Mouse (Mus musculus) stomach, embryonic 14.5 days (tissue): Measurements from ENCODE around the gene Cntnap1. TPM values are rescaled to one million over a fixed set of nuclear protein-coding genes. Genes with fewer than 3 reads are reported as not detected.

Experiments used
- ATAC-seq: fragments of 200-750 bp; cut with Nextera tagmentation; 2 replicates; pipeline ENCODE4 v1.8.0; 2017; ENCODE audit warnings: low read depth, moderate TSS enrichment; ENCODE audit not compliant: insufficient number of reproducible peaks, insufficient read depth, low FRiP score
- H3K27ac ChIP-seq: fragments of 300-500 bp; sonication (generic); 2 replicates; pipeline ENCODE4 v1.5.1; 2014; ENCODE audit warnings: mild to moderate bottlenecking, low read length, moderate library complexity, mixed read lengths
- H3K27me3 ChIP-seq: fragments of 300-500 bp; sonication (generic); 2 replicates; pipeline ENCODE4 v1.6.1; 2014; ENCODE audit warnings: low read length, control low read depth, mixed read lengths; ENCODE audit not compliant: control insufficient read depth, insufficient read depth
- H3K36me3 ChIP-seq: fragments of 300-500 bp; sonication (generic); 2 replicates; pipeline ENCODE4 v1.6.1; 2014; ENCODE audit warnings: mild to moderate bottlenecking, control low read depth, low read length, moderate library complexity, mixed read lengths; ENCODE audit not compliant: control insufficient read depth, insufficient read depth
- H3K4me1 ChIP-seq: fragments of 300-500 bp; sonication (generic); 2 replicates; pipeline ENCODE4 v1.6.1; 2014; ENCODE audit warnings: low read length, control low read depth, mixed read lengths; ENCODE audit not compliant: control insufficient read depth, insufficient read depth
- H3K4me2 ChIP-seq: fragments of 300-500 bp; sonication (generic); replicated peaks from 2 replicates; pipeline ENCODE4 v1.6.1; 2014; ENCODE audit warnings: low read depth, low read length, control low read depth
- H3K4me3 ChIP-seq: fragments of 300-500 bp; sonication (generic); 2 replicates; pipeline ENCODE4 v1.5.1; 2014; ENCODE audit warnings: low read depth, low read length, control low read depth
- H3K9ac ChIP-seq: fragments of 300-500 bp; sonication (generic); replicated peaks from 2 replicates; pipeline ENCODE4 v1.6.1; 2014; ENCODE audit warnings: low read depth, mild to moderate bottlenecking, control low read depth, low read length, moderate library complexity, mixed read lengths
- H3K9me3 ChIP-seq: fragments of 300-500 bp; sonication (generic); 2 replicates; pipeline ENCODE4 v1.6.1; 2016; ENCODE audit warnings: low read depth, low read length, control low read depth; ENCODE audit not compliant: control insufficient read depth
- WGBS: fragments of 180-500 bp; shearing (Covaris S2); extraction: QIAGEN DNeasy Blood & Tissue Kit; methylation state at CpG from one replicate; pipeline ENCODE4 v1.1.7; 2014; 5-methylcytosine and 5-hydroxymethylcytosine counted together
- polyA plus RNA-seq: library from polyadenylated mRNA; unstranded; fragments of >200 nt; fragmentation: Nextera tagmentation; extraction: Ambion mirVana; gene quantifications from 2 replicates; pipeline ENCODE4 v1.2.1, GENCODE M21; 2014

Cntnap1 gene
- polyA plus RNA-seq, 1 experiment from 2014 or later, result 2.2 TPM

- no peaks in the 10 kb centered on the region for H3K27me3 ChIP-seq
- peak overlapping the region; percentile 94 for H3K27ac ChIP-seq
- H3K36me3 ChIP-seq, result peaks cover 9% of the 10 kb centered on the region; the same call in 1 of the 2 replicates
- H3K4me1 ChIP-seq, result peaks cover 25% of the 10 kb centered on the region
- no peaks in the 10 kb centered on the region for H3K9me3 ChIP-seq
- no peak overlapping the region for H3K4me2 ChIP-seq
- WGBS, result 35% methylated on average over 8 of the region's 8 CpGs
- peak; percentile 30; the same call in 1 of the 2 replicates for ATAC-seq
- no peak overlapping the region for H3K9ac ChIP-seq
- H3K4me3 ChIP-seq, result no peak overlapping the region
These were observed 20.0 kb downstream of the Cntnap1 start for GRCm38 (mm10) chr11:101190181-101190912.

GRCm38 (mm10) chr11:101190913-101191907 lies 20.9 kb downstream of the Cntnap1 start:
- H3K9me3 ChIP-seq, result no peaks in the 10 kb centered on the region
- H3K27ac ChIP-seq, result peak overlapping the region; percentile 94
- no peaks in the 10 kb centered on the region for H3K27me3 ChIP-seq
- 51% methylated on average over 17 of the region's 17 CpGs for WGBS
- no peak for ATAC-seq
- no peak overlapping the region for H3K4me2 ChIP-seq
- H3K4me1 ChIP-seq, result peaks cover 25% of the 10 kb centered on the region
- H3K36me3 ChIP-seq, result peaks cover 13% of the 10 kb centered on the region
- H3K9ac ChIP-seq, result no peak overlapping the region
- H3K4me3 ChIP-seq, result no peak overlapping the region

GRCm38 (mm10) chr11:101191919-101192470 lies 21.7 kb downstream of the Cntnap1 start:
- H3K4me2 ChIP-seq, result no peak overlapping the region
- no peaks in the 10 kb centered on the region for H3K9me3 ChIP-seq
- no peak overlapping the region for H3K27ac ChIP-seq
- H3K36me3 ChIP-seq, result peaks cover 20% of the 10 kb centered on the region
- H3K27me3 ChIP-seq, result no peaks in the 10 kb centered on the region
- H3K4me1 ChIP-seq, result peaks cover 25% of the 10 kb centered on the region
- WGBS, result 82% methylated on average over 4 of the region's 4 CpGs
- no peak overlapping the region for H3K4me3 ChIP-seq
- no peak overlapping the region for H3K9ac ChIP-seq
- no peak for ATAC-seq

- H3K9me3 ChIP-seq, result no peaks in the 10 kb centered on the region
- peaks cover 25% of the 10 kb centered on the region for H3K4me1 ChIP-seq
- no peak overlapping the region for H3K27ac ChIP-seq
- no peak overlapping the region for H3K4me3 ChIP-seq
- WGBS, result 90% methylated on average over 6 of the region's 6 CpGs
- H3K4me2 ChIP-seq, result no peak overlapping the region
- peaks cover 20% of the 10 kb centered on the region for H3K36me3 ChIP-seq
- ATAC-seq, result no peak
- no peaks in the 10 kb centered on the region for H3K27me3 ChIP-seq
- no peak overlapping the region for H3K9ac ChIP-seq
These were observed 22.3 kb downstream of the Cntnap1 start for GRCm38 (mm10) chr11:101192646-101193045.

GRCm38 (mm10) chr11:101193076-101193475 lies 22.8 kb downstream of the Cntnap1 start:
- Histone ChIP-seq H3K36me3 (peaks cover 20% of the 10 kb centered on the region), H3K4me3 (no peak overlapping the region), H3K4me2 (no peak overlapping the region), H3K27ac (no peak overlapping the region), H3K9ac (no peak overlapping the region), H3K27me3 (no peaks in the 10 kb centered on the region), H3K4me1 (peaks cover 25% of the 10 kb centered on the region), H3K9me3 (no peaks in the 10 kb centered on the region)
- no peak for ATAC-seq
- 89% methylated on average over 7 of the region's 7 CpGs for WGBS

- no peaks in the 10 kb centered on the region for H3K27me3 ChIP-seq
- WGBS, result 65% methylated on average over 5 of the region's 5 CpGs
- no peak overlapping the region for H3K9ac ChIP-seq
- no peak for ATAC-seq
- H3K4me3 ChIP-seq, result no peak overlapping the region
- H3K36me3 ChIP-seq, result peaks cover 25% of the 10 kb centered on the region
- peaks cover 20% of the 10 kb centered on the region for H3K4me1 ChIP-seq
- H3K27ac ChIP-seq, result no peak overlapping the region
- H3K4me2 ChIP-seq, result no peak overlapping the region
- no peaks in the 10 kb centered on the region for H3K9me3 ChIP-seq
These were observed 23.8 kb downstream of the Cntnap1 start for GRCm38 (mm10) chr11:101194137-101194536.

GRCm38 (mm10) chr11:101194643-101195042 lies 24.3 kb downstream of the Cntnap1 start:
- no peak overlapping the region for H3K4me2 ChIP-seq
- no peak overlapping the region for H3K9ac ChIP-seq
- H3K4me3 ChIP-seq, result no peak overlapping the region
- no peaks in the 10 kb centered on the region for H3K9me3 ChIP-seq
- H3K36me3 ChIP-seq, result peaks cover 30% of the 10 kb centered on the region
- no peak overlapping the region for H3K27ac ChIP-seq
- no peaks in the 10 kb centered on the region for H3K27me3 ChIP-seq
- ATAC-seq, result no peak
- peaks cover 15% of the 10 kb centered on the region for H3K4me1 ChIP-seq
- 83% methylated on average over 6 of the region's 6 CpGs for WGBS

GRCm38 (mm10) chr11:101195101-101195500 lies 24.8 kb downstream of the Cntnap1 start:
- Histone ChIP-seq H3K9me3 (no peaks in the 10 kb centered on the region), H3K27me3 (no peaks in the 10 kb centered on the region), H3K36me3 (peaks cover 35% of the 10 kb centered on the region), H3K4me3 (no peak overlapping the region), H3K27ac (no peak overlapping the region), H3K4me2 (no peak overlapping the region), H3K4me1 (peaks cover 11% of the 10 kb centered on the region), H3K9ac (no peak overlapping the region)
- no peak for ATAC-seq
- 80% methylated on average over 1 of the region's 1 CpGs for WGBS
